Mouse (Mus musculus) heart, postnatal 0 days (tissue): ENCODE data around the gene Ptprt.

Experiments
- CTCF ChIP-seq: IDR thresholded peaks from 2 replicates; pipeline ENCODE4 v1.5.1; 2016; ENCODE audit warnings: antibody characterized with exemption, control low read depth, low read depth
- EP300 ChIP-seq: IDR thresholded peaks from 2 replicates; pipeline ENCODE4 v1.6.1; 2016; ENCODE audit warnings: antibody characterized with exemption, low read depth

DNA sequence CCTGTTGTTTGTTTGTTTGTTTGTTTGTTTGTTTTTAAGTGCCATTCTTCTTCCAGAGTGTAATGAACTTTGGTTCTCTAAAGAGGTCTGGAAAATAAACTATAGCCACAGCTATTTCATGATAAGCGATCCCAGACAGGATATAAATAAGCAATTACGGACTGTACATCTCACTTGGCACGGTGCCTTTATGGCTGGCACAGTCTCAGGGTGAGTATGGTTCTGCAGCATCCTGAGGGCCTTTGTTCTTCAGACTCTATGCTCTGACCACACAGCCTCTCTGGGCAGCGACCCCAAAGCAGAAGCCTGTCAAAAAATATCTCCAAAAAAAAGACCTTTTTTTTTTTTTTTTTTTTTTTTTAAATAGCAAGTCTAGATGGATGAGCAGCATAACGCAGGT, 338.5 kb downstream of the Ptprt start:
- TF ChIP-seq CTCF (no peak), EP300 (no peak)
